Mouse (Mus musculus) G1E (cell line): Measurements from ENCODE around the gene Cyp17a1. TPM values are rescaled to one million over a fixed set of nuclear protein-coding genes. Genes with fewer than 3 reads are reported as not detected.

ENCODE experiments used
- ATAC-seq: 2 replicates; pipeline ENCODE4 v1.8.0; 2016; ENCODE audit warnings: mild to moderate bottlenecking; ENCODE audit not compliant: insufficient number of reproducible peaks, poor library complexity, low FRiP score, severe bottlenecking; ENCODE audit errors: extremely low read depth
- DNase-seq: peaks from one replicate; pipeline ENCODE4 v3.0.0; 2012; ENCODE audit warnings: low spot score
- H3K27me3 ChIP-seq: 2 replicates; pipeline ENCODE4 v1.6.1; 2012; ENCODE audit warnings: mild to moderate bottlenecking, low read length, inconsistent platforms; ENCODE audit not compliant: insufficient read depth
- H3K36me3 ChIP-seq: replicated peaks from 2 replicates; pipeline ENCODE3; 2012; ENCODE audit warnings: mild to moderate bottlenecking, inconsistent platforms
- H3K4me1 ChIP-seq: 2 replicates; pipeline ENCODE4 v1.6.1; 2012; ENCODE audit warnings: low read depth, low read length, inconsistent platforms, mixed read lengths; ENCODE audit not compliant: insufficient read depth
- H3K4me3 ChIP-seq: 2 replicates; pipeline ENCODE4 v1.5.1; 2012; ENCODE audit warnings: low read depth, mild to moderate bottlenecking, inconsistent platforms, low read length, moderate library complexity, mixed read lengths
- H3K9me3 ChIP-seq: replicated peaks from 2 replicates; pipeline ENCODE4 v1.6.1; 2012; ENCODE audit warnings: inconsistent platforms
- CTCF ChIP-seq: IDR thresholded peaks from 2 replicates; pipeline ENCODE4 v1.5.1; 2012; ENCODE audit warnings: low read depth, low read length, inconsistent platforms, mixed read lengths
- GATA1 ChIP-seq: IDR thresholded peaks from 2 replicates; pipeline ENCODE4 v1.6.1; 2012; ENCODE audit warnings: borderline replicate concordance, low read length, inconsistent platforms, mixed read lengths
- GATA2 ChIP-seq: IDR thresholded peaks from 2 replicates; pipeline ENCODE4 v1.6.1; 2012; ENCODE audit warnings: low read depth, low read length, inconsistent platforms, borderline replicate concordance
- POLR2AphosphoS5 ChIP-seq: IDR thresholded peaks from 2 replicates; pipeline ENCODE4 v1.6.1; 2012; ENCODE audit warnings: low read depth, low read length, inconsistent platforms; ENCODE audit not compliant: insufficient replicate concordance
- TAL1 ChIP-seq: conservative IDR thresholded peaks from 2 replicates; pipeline ENCODE4 v1.6.1; 2012; ENCODE audit warnings: low read depth, low read length, inconsistent platforms, mixed read lengths
- polyA plus RNA-seq: library from polyadenylated mRNA; stranded (reverse); fragments of >175 nt; gene quantifications from 2 replicates; pipeline ENCODE4 v1.2.3, GENCODE M21; 2012
- total RNA-seq, 2 experiments: library from RNA; stranded (forward) in 1 of 2; stranded (reverse) in 1 of 2; fragments of 200-1000 nt in 1 of 2; fragments of >200 nt in 1 of 2; fragmentation: Nextera tagmentation in 1 of 2; gene quantifications; 2 replicates each; pipeline ENCODE4 v1.2.3; 2014 to 2017

The Cyp17a1 gene
- total and polyA plus RNA-seq, 3 experiments = 0.22 TPM; not detected in 2

DNA sequence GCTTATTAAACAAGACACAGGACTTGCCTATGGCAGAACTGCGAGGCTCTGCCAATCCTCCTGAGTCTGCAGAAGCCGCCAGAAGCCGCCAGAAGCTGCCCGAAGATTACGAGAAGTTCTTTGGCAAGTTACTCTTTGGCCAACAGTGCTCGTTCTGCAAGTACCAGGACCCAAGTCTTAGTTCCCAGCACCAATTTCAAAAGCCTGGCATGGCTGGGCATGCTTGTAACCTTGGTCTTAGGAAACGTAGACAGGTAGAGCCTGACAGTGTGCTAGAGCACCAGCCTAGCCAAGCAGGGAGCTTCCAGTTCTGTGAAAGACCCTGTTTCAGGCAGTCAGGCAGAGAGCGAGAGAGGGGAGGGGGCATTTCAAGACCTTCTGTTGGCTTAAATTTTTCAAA, 23.5 kb upstream of the Cyp17a1 start:
- no peak overlapping the region for H3K4me3 ChIP-seq
- H3K4me1 ChIP-seq = peaks cover 19% of the 10 kb centered on the region
- no peak for ATAC-seq
- TF ChIP-seq GATA1 (no peak), TAL1 (no peak), GATA2 (no peak), CTCF (no peak), POLR2AphosphoS5 (no peak)
- no peaks in the 10 kb centered on the region for H3K27me3 ChIP-seq
- H3K36me3 ChIP-seq = peaks cover 74% of the 10 kb centered on the region
- no peak for DNase-seq
- H3K9me3 ChIP-seq = no peaks in the 10 kb centered on the region

GRCm38 (mm10) chr19:46693146-46693545, 20.2 kb upstream of the Cyp17a1 start:
- Histone ChIP-seq H3K4me3 (no peak overlapping the region), H3K36me3 (peaks cover 54% of the 10 kb centered on the region), H3K27me3 (no peaks in the 10 kb centered on the region), H3K4me1 (peaks cover 28% of the 10 kb centered on the region), H3K9me3 (no peaks in the 10 kb centered on the region)
- ATAC-seq (no peak), DNase-seq (no peak)
- no peak for TF ChIP-seq POLR2AphosphoS5
- no peak for TF ChIP-seq TAL1
- no peak for TF ChIP-seq CTCF
- no peak for TF ChIP-seq GATA1
- TF ChIP-seq GATA2 = no peak

DNA sequence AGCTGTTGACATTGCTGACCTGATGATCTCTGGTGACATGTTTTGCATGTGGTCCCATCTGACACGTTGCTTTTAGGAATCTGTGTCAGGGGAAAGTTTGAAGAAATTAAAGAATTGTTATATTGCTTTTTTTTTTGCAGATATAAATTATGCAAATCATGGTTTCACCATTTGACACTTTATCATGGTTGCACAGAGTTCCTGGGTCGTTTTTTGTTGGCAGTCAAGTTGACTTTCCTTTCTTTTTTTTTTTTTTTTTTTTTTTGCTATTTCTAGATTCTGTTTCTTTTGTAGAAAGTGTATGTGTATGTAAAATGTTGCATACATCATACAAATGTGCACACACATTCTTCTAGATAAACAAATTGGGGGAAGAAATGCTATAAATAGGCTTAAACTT, 18.1 kb upstream of the Cyp17a1 start:
- DNase-seq = no peak
- no peaks in the 10 kb centered on the region for H3K9me3 ChIP-seq
- H3K36me3 ChIP-seq = peaks cover 39% of the 10 kb centered on the region
- H3K4me1 ChIP-seq = peaks cover 21% of the 10 kb centered on the region
- TF ChIP-seq GATA2 (no peak), GATA1 (no peak), CTCF (no peak), POLR2AphosphoS5 (no peak), TAL1 (no peak)
- H3K4me3 ChIP-seq = no peak overlapping the region
- no peak for ATAC-seq
- H3K27me3 ChIP-seq = no peaks in the 10 kb centered on the region

DNA sequence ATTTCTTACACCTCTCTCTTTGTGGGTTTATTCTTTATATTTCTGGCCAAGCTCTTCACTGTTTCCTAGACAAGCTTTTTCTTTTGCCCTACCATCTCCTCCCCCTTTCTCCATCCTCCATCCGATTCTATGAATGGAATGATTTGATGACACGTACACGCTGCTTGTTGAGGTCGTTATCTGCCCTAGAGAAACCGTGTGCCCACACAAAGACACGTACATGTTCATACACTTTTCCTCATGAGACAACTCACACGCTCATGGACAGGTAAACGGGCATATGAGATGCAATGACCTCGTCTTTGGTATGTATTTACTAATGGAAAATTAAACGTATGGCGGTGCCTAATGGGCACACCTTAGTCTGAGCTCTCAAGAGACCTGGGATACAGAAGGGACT, 17.4 kb upstream of the Cyp17a1 start:
- Histone ChIP-seq H3K27me3 (no peaks in the 10 kb centered on the region), H3K36me3 (peaks cover 34% of the 10 kb centered on the region), H3K4me1 (peaks cover 21% of the 10 kb centered on the region), H3K4me3 (peak overlapping the region; percentile 85), H3K9me3 (no peaks in the 10 kb centered on the region)
- TF ChIP-seq GATA1 = no peak
- no peak for TF ChIP-seq GATA2
- TF ChIP-seq TAL1 = no peak
- no peak for TF ChIP-seq CTCF
- TF ChIP-seq POLR2AphosphoS5 = no peak
- ATAC-seq (no peak), DNase-seq (no peak)

DNA sequence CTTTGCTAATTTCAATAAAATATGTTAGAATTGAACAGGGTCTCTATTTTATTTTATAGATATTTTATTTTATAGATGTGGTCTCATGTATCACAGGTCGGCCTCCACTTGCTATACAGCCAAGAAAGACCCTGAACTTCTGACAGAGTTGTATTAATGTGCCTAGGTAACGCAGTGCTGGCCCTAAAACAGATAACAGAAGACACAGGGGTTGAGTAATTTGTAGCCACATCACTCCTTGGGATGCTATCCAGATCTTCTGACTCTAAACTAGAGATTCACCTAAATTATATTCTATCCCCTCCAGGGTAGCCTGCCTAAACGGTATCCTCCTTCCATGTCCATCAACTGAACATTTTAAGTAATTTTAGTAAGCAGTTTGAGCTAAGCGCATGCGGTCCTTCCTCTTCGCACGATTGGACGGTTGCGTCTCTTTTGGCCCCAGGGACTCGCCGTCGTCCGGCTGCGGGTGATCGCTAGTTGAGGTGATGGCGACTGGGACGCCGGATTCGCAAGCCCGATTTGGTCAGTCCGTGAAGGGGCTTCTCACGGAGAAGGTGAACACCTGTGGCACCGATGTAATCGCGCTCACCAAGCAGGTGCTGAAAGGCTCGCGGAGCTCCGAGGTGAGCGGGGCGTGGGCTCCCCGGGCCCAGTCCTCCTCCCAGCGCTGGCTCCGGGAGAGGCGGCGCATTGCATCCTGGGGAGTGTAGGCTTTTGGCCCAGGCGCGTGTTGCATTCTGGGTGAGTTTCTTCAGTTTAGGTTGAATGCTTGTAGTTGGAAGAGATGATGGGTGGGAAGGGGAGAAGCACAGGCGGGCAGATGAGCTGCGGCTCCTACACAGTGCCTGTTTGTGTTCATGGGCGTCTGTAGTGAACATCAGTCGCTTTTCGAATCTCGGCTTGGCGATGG, 16.7 kb upstream of the Cyp17a1 start, which contains the start of gene Borcs7:
Gene Borcs7 (plus strand): TSS at position 447 of the 913 bp plus-strand sequence.
- TF ChIP-seq GATA1 (no peak), POLR2AphosphoS5 (no peak), GATA2 (no peak), TAL1 (no peak)
- peak; percentile 83 for DNase-seq
- Histone ChIP-seq H3K4me3 (peak within 1 kb of the TSS; percentile 85), H3K4me1 (peaks cover 21% of the 10 kb centered on the region), H3K9me3 (no peaks in the 10 kb centered on the region), H3K36me3 (peaks cover 27% of the 10 kb centered on the region), H3K27me3 (no peaks in the 10 kb centered on the region)
- ATAC-seq = peak; percentile 68

DNA sequence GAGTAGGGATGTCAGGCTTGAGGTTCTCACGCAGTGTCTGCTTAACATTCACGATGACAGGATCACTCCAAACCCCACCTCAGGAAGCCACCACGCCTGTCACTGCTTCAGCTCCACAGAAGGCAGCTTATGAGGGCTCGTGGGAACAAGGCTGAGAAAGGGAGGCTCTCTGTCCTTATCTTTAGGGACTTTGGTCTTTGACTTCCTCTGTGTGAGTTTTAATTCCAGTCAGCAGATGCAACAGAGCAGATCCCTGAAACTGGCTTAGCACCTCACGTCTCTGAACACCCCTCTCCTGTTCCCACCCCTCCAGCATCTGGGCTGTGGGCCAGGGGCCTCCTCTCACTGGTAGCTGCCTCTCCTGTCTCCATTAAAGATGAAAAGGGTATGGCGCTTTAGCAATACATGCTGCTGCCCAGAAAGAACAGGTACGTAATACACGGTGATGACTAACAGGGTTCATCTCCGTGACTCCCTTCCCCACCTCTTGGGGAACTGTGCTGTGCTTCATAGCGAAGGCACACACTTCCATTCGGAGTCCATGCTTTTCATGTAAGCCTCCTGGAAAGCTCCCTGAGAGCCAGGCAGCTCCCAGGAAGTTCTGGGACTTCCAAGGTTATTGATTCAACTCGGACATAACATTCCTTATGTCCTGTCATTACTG, 6.9 kb upstream of the Cyp17a1 start:
- Histone ChIP-seq H3K4me3 (no peak overlapping the region), H3K9me3 (no peaks in the 10 kb centered on the region), H3K4me1 (peaks cover 10% of the 10 kb centered on the region), H3K27me3 (peaks cover 47% of the 10 kb centered on the region), H3K36me3 (no peaks in the 10 kb centered on the region)
- no peak for DNase-seq
- no peak for TF ChIP-seq GATA2
- no peak for TF ChIP-seq TAL1
- no peak for TF ChIP-seq POLR2AphosphoS5
- TF ChIP-seq CTCF = no peak
- TF ChIP-seq GATA1 = no peak
- no peak for ATAC-seq
